Mouse (Mus musculus): ENCODE results near the gene Ccdc27. TPM values are rescaled to one million over a fixed set of nuclear protein-coding genes. Genes with fewer than 3 reads are reported as not detected.

The Ccdc27 gene
- not detected in 2 replicates for polyA plus RNA-seq (2015; fragmentation: Nextera tagmentation; extraction: Ambion mirVana)

GRCm38 (mm10) chr4:154042577-154042976, at the start of gene Ccdc27:
Gene Ccdc27, minus strand, starts transcription at chr4:154042677.
- Histone ChIP-seq H3K36me3 (ENCODE audit: control insufficient read depth, insufficient read depth) (no peaks in the 10 kb centered on the region), H3K4me3 (ENCODE audit: low read length) (no peak within 1 kb of the TSS), H3K4me1 (ENCODE audit: control insufficient read depth, insufficient read depth, low read length) (no peaks in the 10 kb centered on the region), H3K9ac (ENCODE audit: low read length) (no peak within 1 kb of the TSS), H3K9me3 (replicated peaks; ENCODE audit: control insufficient read depth, low read length) (no peaks in the 10 kb centered on the region), H3K27ac (ENCODE audit: low read length) (no peak within 1 kb of the TSS), H3K27me3 (ENCODE audit: control insufficient read depth, insufficient read depth, low read length) (no peaks in the 10 kb centered on the region), H3K4me2 (ENCODE audit: low read depth, low read length) (no peak within 1 kb of the TSS)
- ATAC-seq (replicated peaks; ENCODE audit: extremely low read depth, insufficient read depth, low FRiP score): no peak
- WGBS: 79% methylated on average over 9 of the region's 9 CpGs

DNA sequence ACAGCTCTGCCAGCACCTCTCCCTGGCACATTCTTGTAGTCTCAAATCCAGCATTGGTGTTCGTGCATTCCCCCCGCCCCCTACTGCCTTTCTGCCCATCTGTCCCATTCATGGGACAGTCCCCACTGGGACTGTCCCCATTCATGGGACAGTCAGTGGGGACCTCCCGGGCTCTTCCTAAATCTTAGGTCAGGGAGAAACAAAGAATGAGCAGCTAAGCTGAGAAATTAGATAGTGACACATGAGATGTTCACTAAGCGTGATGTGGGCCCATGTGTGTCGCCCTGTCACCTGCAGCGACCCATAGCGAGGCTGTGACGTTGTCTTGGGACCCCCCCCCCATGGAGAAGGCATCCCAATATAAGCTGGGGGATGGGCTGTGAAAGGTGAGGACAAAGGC, 48.9 kb upstream of the Ccdc27 start:
- Histone ChIP-seq H3K27me3 (ENCODE audit: control insufficient read depth, insufficient read depth, low read length) (peaks cover 27% of the 10 kb centered on the region), H3K36me3 (ENCODE audit: control insufficient read depth, insufficient read depth) (no peaks in the 10 kb centered on the region), H3K9me3 (replicated peaks; ENCODE audit: control insufficient read depth, low read length) (no peaks in the 10 kb centered on the region), H3K9ac (ENCODE audit: low read length) (no peak overlapping the region), H3K4me1 (ENCODE audit: control insufficient read depth, insufficient read depth, low read length) (no peaks in the 10 kb centered on the region), H3K27ac (ENCODE audit: low read length) (no peak overlapping the region), H3K4me2 (ENCODE audit: low read depth, low read length) (no peak overlapping the region), H3K4me3 (ENCODE audit: low read length) (no peak overlapping the region)
- ATAC-seq (replicated peaks; ENCODE audit: extremely low read depth, insufficient read depth, low FRiP score): no peak
- 64% methylated on average over 8 of the region's 8 CpGs for WGBS

DNA sequence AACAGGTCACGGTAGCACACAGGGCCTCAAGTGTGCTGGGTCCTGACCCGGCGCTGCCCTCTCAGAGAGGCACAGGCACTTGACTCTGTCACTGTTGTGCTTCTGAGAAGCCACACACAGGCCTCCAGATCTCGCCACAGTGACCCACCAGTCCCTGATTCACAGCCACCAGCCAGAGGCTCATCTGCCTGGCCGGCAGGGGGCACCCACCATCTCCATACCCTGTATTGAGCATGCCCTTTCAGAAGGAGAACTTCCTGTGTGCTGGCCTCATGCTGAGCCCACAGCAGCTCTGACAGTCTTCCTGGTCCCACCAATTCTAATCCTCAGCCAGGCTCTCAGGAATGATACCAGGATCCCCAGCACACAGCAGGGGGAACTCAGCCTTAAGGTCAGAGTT, 46.7 kb upstream of the Ccdc27 start:
- no peaks in the 10 kb centered on the region for H3K36me3 ChIP-seq (ENCODE audit: control insufficient read depth, insufficient read depth)
- no peaks in the 10 kb centered on the region for H3K9me3 ChIP-seq (replicated peaks; ENCODE audit: control insufficient read depth, low read length)
- no peaks in the 10 kb centered on the region for H3K4me1 ChIP-seq (ENCODE audit: control insufficient read depth, insufficient read depth, low read length)
- peaks cover 18% of the 10 kb centered on the region for H3K27me3 ChIP-seq (ENCODE audit: control insufficient read depth, insufficient read depth, low read length)
- WGBS: 36% methylated on average over 5 of the region's 5 CpGs
- ATAC-seq (replicated peaks; ENCODE audit: extremely low read depth, insufficient read depth, low FRiP score): no peak
- no peak overlapping the region for H3K4me3 ChIP-seq (ENCODE audit: low read length)
- no peak overlapping the region for H3K9ac ChIP-seq (ENCODE audit: low read length)
- no peak overlapping the region for H3K4me2 ChIP-seq (ENCODE audit: low read depth, low read length)
- no peak overlapping the region for H3K27ac ChIP-seq (ENCODE audit: low read length)

DNA sequence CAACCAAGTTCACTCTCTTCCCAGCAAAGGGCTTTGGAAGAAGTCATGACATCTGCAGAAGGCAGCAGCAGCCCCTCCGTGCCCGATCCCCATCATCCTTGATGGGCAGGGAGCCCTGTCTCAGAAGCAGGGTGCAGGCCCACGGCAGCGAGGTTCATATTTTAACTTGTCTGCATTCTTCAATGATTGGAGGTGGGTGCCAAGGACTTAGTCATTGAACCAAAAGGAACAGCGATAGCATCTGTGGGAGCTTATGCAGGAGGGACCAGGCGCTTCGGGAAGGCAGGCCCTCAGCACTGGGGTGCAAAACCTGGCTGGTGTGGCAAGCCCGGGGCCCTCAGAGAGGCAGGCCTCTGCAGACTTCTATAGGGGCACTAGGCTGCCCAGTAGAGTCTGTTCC, 44.0 kb upstream of the Ccdc27 start:
- Histone ChIP-seq H3K4me2 (ENCODE audit: low read depth, low read length) (no peak overlapping the region), H3K9ac (ENCODE audit: low read length) (no peak overlapping the region), H3K4me3 (ENCODE audit: low read length) (no peak overlapping the region), H3K27me3 (ENCODE audit: control insufficient read depth, insufficient read depth, low read length) (peaks cover 28% of the 10 kb centered on the region), H3K36me3 (ENCODE audit: control insufficient read depth, insufficient read depth) (no peaks in the 10 kb centered on the region), H3K4me1 (ENCODE audit: control insufficient read depth, insufficient read depth, low read length) (no peaks in the 10 kb centered on the region), H3K9me3 (replicated peaks; ENCODE audit: control insufficient read depth, low read length) (no peaks in the 10 kb centered on the region), H3K27ac (ENCODE audit: low read length) (no peak overlapping the region)
- 78% methylated on average over 8 of the region's 8 CpGs for WGBS
- ATAC-seq (replicated peaks; ENCODE audit: extremely low read depth, insufficient read depth, low FRiP score): no peak

- 61% methylated on average over 3 of the region's 3 CpGs for WGBS
These were observed 43.4 kb upstream of the Ccdc27 start for GRCm38 (mm10) chr4:154085856-154086255.

DNA sequence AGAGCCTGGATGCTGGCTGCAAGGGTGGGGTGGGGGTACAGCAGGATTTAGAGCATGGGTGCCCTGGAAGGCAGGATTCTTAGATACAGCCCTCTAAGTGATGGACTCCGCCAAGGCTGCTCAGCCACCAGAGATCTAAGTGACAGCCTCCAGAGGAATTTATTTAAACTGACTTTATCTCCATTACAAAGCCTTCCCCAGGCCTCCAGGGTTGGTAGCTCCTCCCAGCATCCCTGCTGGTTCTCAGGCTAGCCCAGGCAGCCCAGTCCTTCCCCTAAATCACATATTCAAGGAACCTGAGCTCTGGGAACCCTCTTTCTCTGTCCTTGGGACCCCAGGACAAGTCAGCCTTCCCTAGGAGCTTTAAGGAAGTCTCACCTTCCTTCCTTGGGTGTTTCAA, 39.5 kb upstream of the Ccdc27 start:
- Histone ChIP-seq H3K9me3 (replicated peaks; ENCODE audit: control insufficient read depth, low read length) (no peaks in the 10 kb centered on the region), H3K4me1 (ENCODE audit: control insufficient read depth, insufficient read depth, low read length) (no peaks in the 10 kb centered on the region), H3K27me3 (ENCODE audit: control insufficient read depth, insufficient read depth, low read length) (peaks cover 44% of the 10 kb centered on the region), H3K9ac (ENCODE audit: low read length) (no peak overlapping the region), H3K27ac (ENCODE audit: low read length) (no peak overlapping the region), H3K4me2 (ENCODE audit: low read depth, low read length) (no peak overlapping the region), H3K4me3 (ENCODE audit: low read length) (no peak overlapping the region), H3K36me3 (ENCODE audit: control insufficient read depth, insufficient read depth) (no peaks in the 10 kb centered on the region)
- 0% methylated on average over 1 of the region's 1 CpGs for WGBS
- no peak for ATAC-seq (replicated peaks; ENCODE audit: extremely low read depth, insufficient read depth, low FRiP score)

More at GRCm38 (mm10) chr4:154085856-154086255, 43.4 kb upstream of the Ccdc27 start:
- H3K4me1 ChIP-seq (ENCODE audit: control insufficient read depth, insufficient read depth, low read length): no peaks in the 10 kb centered on the region
- H3K36me3 ChIP-seq (ENCODE audit: control insufficient read depth, insufficient read depth): no peaks in the 10 kb centered on the region
- no peak for ATAC-seq (replicated peaks; ENCODE audit: extremely low read depth, insufficient read depth, low FRiP score)
- no peak overlapping the region for H3K9ac ChIP-seq (ENCODE audit: low read length)
- H3K27me3 ChIP-seq (ENCODE audit: control insufficient read depth, insufficient read depth, low read length): peaks cover 32% of the 10 kb centered on the region
- no peak overlapping the region for H3K4me2 ChIP-seq (ENCODE audit: low read depth, low read length)
- H3K27ac ChIP-seq (ENCODE audit: low read length): no peak overlapping the region
- H3K9me3 ChIP-seq (replicated peaks; ENCODE audit: control insufficient read depth, low read length): no peaks in the 10 kb centered on the region
- H3K4me3 ChIP-seq (ENCODE audit: low read length): no peak overlapping the region

- 2% methylated on average over 13 of the region's 13 CpGs for WGBS
- H3K27ac ChIP-seq (ENCODE audit: low read length): no peak overlapping the region
- no peaks in the 10 kb centered on the region for H3K4me1 ChIP-seq (ENCODE audit: control insufficient read depth, insufficient read depth, low read length)
- ATAC-seq (replicated peaks; ENCODE audit: extremely low read depth, insufficient read depth, low FRiP score): no peak
- H3K27me3 ChIP-seq (ENCODE audit: control insufficient read depth, insufficient read depth, low read length): peaks cover 43% of the 10 kb centered on the region
- H3K9ac ChIP-seq (ENCODE audit: low read length): no peak overlapping the region
- no peaks in the 10 kb centered on the region for H3K9me3 ChIP-seq (replicated peaks; ENCODE audit: control insufficient read depth, low read length)
- no peak overlapping the region for H3K4me3 ChIP-seq (ENCODE audit: low read length)
- H3K4me2 ChIP-seq (ENCODE audit: low read depth, low read length): no peak overlapping the region
- no peaks in the 10 kb centered on the region for H3K36me3 ChIP-seq (ENCODE audit: control insufficient read depth, insufficient read depth)
These were observed 38.5 kb upstream of the Ccdc27 start for GRCm38 (mm10) chr4:154081021-154081420.

DNA sequence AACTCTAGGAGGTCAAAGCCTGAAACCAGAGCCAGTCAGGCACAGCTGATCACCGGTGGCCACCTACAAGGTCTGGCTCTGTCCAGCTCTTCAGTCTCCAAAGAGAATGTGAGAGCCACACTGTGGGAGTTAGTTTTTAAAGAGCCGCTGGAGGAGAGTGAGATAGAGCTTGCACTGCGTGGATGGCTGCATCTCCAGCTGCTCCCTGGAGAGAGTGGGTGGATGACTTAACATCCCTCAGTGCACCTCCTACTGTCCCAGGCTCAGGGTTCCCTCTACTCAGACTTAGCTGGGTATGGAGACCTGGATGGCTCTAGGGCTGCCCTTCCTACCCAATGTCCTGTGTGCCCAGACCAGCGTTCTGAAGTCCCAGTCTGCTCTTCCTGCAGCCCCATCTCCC, 37.7 kb upstream of the Ccdc27 start:
- WGBS: 43% methylated on average over 4 of the region's 4 CpGs
- H3K4me2 ChIP-seq (ENCODE audit: low read depth, low read length): no peak overlapping the region
- H3K4me1 ChIP-seq (ENCODE audit: control insufficient read depth, insufficient read depth, low read length): no peaks in the 10 kb centered on the region
- H3K36me3 ChIP-seq (ENCODE audit: control insufficient read depth, insufficient read depth): no peaks in the 10 kb centered on the region
- H3K9me3 ChIP-seq (replicated peaks; ENCODE audit: control insufficient read depth, low read length): no peaks in the 10 kb centered on the region
- H3K27me3 ChIP-seq (ENCODE audit: control insufficient read depth, insufficient read depth, low read length): peaks cover 43% of the 10 kb centered on the region
- no peak overlapping the region for H3K9ac ChIP-seq (ENCODE audit: low read length)
- H3K27ac ChIP-seq (ENCODE audit: low read length): no peak overlapping the region
- no peak for ATAC-seq (replicated peaks; ENCODE audit: extremely low read depth, insufficient read depth, low FRiP score)
- no peak overlapping the region for H3K4me3 ChIP-seq (ENCODE audit: low read length)

DNA sequence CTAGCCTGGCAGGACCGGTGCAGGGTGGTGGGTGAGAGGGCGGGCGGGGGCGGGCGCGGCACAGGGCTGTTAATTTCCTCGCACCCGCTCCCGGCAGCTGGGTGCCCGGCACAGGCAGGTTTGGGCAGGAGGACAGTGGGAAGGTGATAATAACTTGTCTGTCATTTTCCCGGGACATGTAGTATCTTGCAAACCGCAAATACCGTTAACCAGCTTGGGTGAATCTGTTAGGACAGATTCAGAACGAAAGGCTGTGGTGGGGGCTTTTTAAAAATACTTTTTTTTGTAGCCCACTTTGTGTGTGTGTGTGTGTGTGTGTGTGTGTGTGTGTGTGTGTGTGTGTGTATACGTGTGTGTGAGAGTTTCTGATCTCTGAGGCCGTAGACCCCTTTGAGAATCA, 29.5 kb upstream of the Ccdc27 start:
- no peak overlapping the region for H3K9ac ChIP-seq (ENCODE audit: low read length)
- no peaks in the 10 kb centered on the region for H3K36me3 ChIP-seq (ENCODE audit: control insufficient read depth, insufficient read depth)
- ATAC-seq (replicated peaks; ENCODE audit: extremely low read depth, insufficient read depth, low FRiP score): no peak
- H3K4me2 ChIP-seq (ENCODE audit: low read depth, low read length): no peak overlapping the region
- H3K4me3 ChIP-seq (ENCODE audit: low read length): no peak overlapping the region
- H3K27ac ChIP-seq (ENCODE audit: low read length): no peak overlapping the region
- whole genome bisulfite sequencing: 15% methylated on average over 15 of the region's 16 CpGs
- H3K4me1 ChIP-seq (ENCODE audit: control insufficient read depth, insufficient read depth, low read length): no peaks in the 10 kb centered on the region
- peaks cover 28% of the 10 kb centered on the region for H3K27me3 ChIP-seq (ENCODE audit: control insufficient read depth, insufficient read depth, low read length)
- H3K9me3 ChIP-seq (replicated peaks; ENCODE audit: control insufficient read depth, low read length): no peaks in the 10 kb centered on the region

- ATAC-seq (replicated peaks; ENCODE audit: extremely low read depth, insufficient read depth, low FRiP score): no peak; the same call in 1 of the 2 replicates
- H3K4me2 ChIP-seq (ENCODE audit: low read depth, low read length): no peak overlapping the region
- 2% methylated on average over 15 of the region's 20 CpGs for WGBS
These were observed 29.0 kb upstream of the Ccdc27 start for GRCm38 (mm10) chr4:154071521-154071920.

More at GRCm38 (mm10) chr4:154071521-154071920, 29.0 kb upstream of the Ccdc27 start:
- Histone ChIP-seq H3K9me3 (replicated peaks; ENCODE audit: control insufficient read depth, low read length) (no peaks in the 10 kb centered on the region), H3K4me1 (ENCODE audit: control insufficient read depth, insufficient read depth, low read length) (no peaks in the 10 kb centered on the region), H3K27ac (ENCODE audit: low read length) (no peak overlapping the region), H3K4me3 (ENCODE audit: low read length) (no peak overlapping the region), H3K9ac (ENCODE audit: low read length) (no peak overlapping the region), H3K27me3 (ENCODE audit: control insufficient read depth, insufficient read depth, low read length) (peaks cover 28% of the 10 kb centered on the region), H3K36me3 (ENCODE audit: control insufficient read depth, insufficient read depth) (no peaks in the 10 kb centered on the region)

All from heart, embryonic 16.5 days (tissue).